Mouse (Mus musculus): ENCODE results near the gene Olfr1276.

- no peak for TF ChIP-seq POLR2A (IDR thresholded peaks at IDR 0.05; ENCODE audit: insufficient read length, low read depth)
- TF ChIP-seq USF1 (IDR thresholded peaks at IDR 0.05; ENCODE audit: low read depth) = no peak
- TF ChIP-seq MAX (IDR thresholded peaks at IDR 0.05; ENCODE audit: low read depth) = no peak
- no peak for TF ChIP-seq POLR2AphosphoS2 (IDR thresholded peaks at IDR 0.05; ENCODE audit: insufficient read length, low read depth)
Measured at GRCm38 (mm10) chr2:111298541-111298940, 44.2 kb downstream of the Olfr1276 start.
